In the genomic region with DNA sequence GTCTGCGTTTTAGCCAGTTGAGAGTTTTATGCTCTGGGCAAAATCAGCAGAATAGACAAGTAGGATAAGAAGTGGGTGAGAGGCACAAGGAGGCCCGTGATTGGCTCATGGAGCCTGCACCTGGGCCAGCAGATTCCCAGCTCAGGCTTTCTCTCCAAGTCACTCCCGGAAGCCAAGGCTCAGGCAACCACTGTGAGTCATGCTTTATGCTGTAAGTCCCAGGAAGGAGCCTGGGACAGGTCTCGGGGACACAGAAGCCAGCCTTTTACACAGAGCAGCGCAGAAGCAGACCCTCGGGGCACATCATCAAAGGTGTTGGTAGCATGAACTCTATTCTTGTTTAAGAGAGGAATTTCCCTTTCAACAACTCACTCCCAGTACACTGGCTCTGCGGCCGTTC, we compare ENCODE assay signal across 14 mouse cellular contexts.
DNase-seq lines count a peak whose midpoint lies in the region; ATAC-seq and TF ChIP-seq lines count a peak whose summit lies in the region.
"Had no signal": no experiment of that assay in that cellular context is flagged by ENCODE, and none has a peak within 500 bp of the region (broad histone marks: within the 10 kb centered on the region; RNA-seq: fewer than 3 reads in every experiment).

No protein-coding gene starts in this region.

- intact Hi-C loops in heart, postnatal 25 days (cut with DNase I), result no loop called here

- peak; percentile 63 to 81 for DNase-seq in cerebellum, adult 2 months
- DNase-seq in cerebellum, adult 11 months, result no peak
- no peak for DNase-seq in heart, postnatal 25 days (ENCODE audit: low spot score)
- DNase-seq in MN1 (ENCODE audit: low spot score), result peak; percentile 31
- DNase-seq in kidney, postnatal 25 days, result no peak
- DNase-seq in retina, postnatal 1 day, result no peak
- DNase-seq: adrenal gland, postnatal 10 days; cerebellum, adult 11-12 months; kidney, adult 8-10 months; left cerebral cortex, postnatal 4 days had no signal

- peak overlapping the region; percentile 17; the same call in 1 of the 2 replicates for H3K4me2 ChIP-seq in heart, embryonic 13.5 days
- peak overlapping the region; percentile 7; the same call in 1 of the 2 replicates for H3K4me2 ChIP-seq in forebrain, embryonic 13.5 days
- H3K4me2 ChIP-seq: lung, embryonic 15.5 days had no signal

- H3K9me3 ChIP-seq in heart, embryonic 13.5 days, result no peaks in the 10 kb centered on the region
- no peaks in the 10 kb centered on the region for H3K9me3 ChIP-seq in forebrain, embryonic 13.5 days (replicated peaks)
- H3K9me3 ChIP-seq: lung, embryonic 15.5 days had no signal

- peak overlapping the region; percentile 59; the same call in 1 of the 2 replicates for H3K27ac ChIP-seq in cerebellum, adult 2 months (ENCODE audit: insufficient read depth, low read length)
- peak overlapping the region; percentile 32; the same call in 1 of the 2 replicates for H3K27ac ChIP-seq in heart, embryonic 13.5 days (replicated peaks)
- no peak overlapping the region for H3K27ac ChIP-seq in forebrain, embryonic 13.5 days
- H3K27ac ChIP-seq: lung, embryonic 15.5 days had no signal

- no peaks in the 10 kb centered on the region for H3K27me3 ChIP-seq in cerebellum, adult 2 months (ENCODE audit: control insufficient read depth, insufficient read depth, low read length)
- H3K27me3 ChIP-seq in heart, embryonic 13.5 days (replicated peaks), result no peaks in the 10 kb centered on the region
- H3K27me3 ChIP-seq in forebrain, embryonic 13.5 days, result no peaks in the 10 kb centered on the region
- H3K27me3 ChIP-seq: lung, embryonic 15.5 days had no signal

- peaks cover 45% of the 10 kb centered on the region for H3K4me1 ChIP-seq in cerebellum, adult 2 months (ENCODE audit: control insufficient read depth, insufficient read depth, low read length)
- peaks cover 34% of the 10 kb centered on the region for H3K4me1 ChIP-seq in heart, embryonic 13.5 days
- peaks cover 14% of the 10 kb centered on the region for H3K4me1 ChIP-seq in forebrain, embryonic 13.5 days

- H3K9ac ChIP-seq in heart, embryonic 13.5 days, result no peak overlapping the region; the same call in 1 of the 2 replicates
- H3K9ac ChIP-seq in forebrain, embryonic 13.5 days, result no peak overlapping the region
- H3K9ac ChIP-seq: lung, embryonic 15.5 days had no signal

- no peaks in the 10 kb centered on the region for H3K36me3 ChIP-seq in heart, embryonic 13.5 days
- no peaks in the 10 kb centered on the region for H3K36me3 ChIP-seq in forebrain, embryonic 13.5 days (ENCODE audit: poor library complexity, severe bottlenecking)
- H3K36me3 ChIP-seq: lung, embryonic 15.5 days had no signal

- ATAC-seq in heart, embryonic 13.5 days (ENCODE audit: extremely low read depth, insufficient number of reproducible peaks, low FRiP score, low TSS enrichment), result no peak
- peak; percentile 45; the same call in 1 of the 2 replicates for ATAC-seq in forebrain, embryonic 13.5 days
- ATAC-seq: midbrain, embryonic 16.5 days had no signal

- no peak overlapping the region for H3K4me3 ChIP-seq in cerebellum, adult 2 months (replicated peaks; ENCODE audit: insufficient read depth, low read depth, low read length)
- H3K4me3 ChIP-seq in heart, embryonic 13.5 days, result no peak overlapping the region
- no peak overlapping the region for H3K4me3 ChIP-seq in forebrain, embryonic 13.5 days
- H3K4me3 ChIP-seq: lung, embryonic 15.5 days had no signal

- TF ChIP-seq CTCF in cerebellum, adult 2 months (IDR thresholded peaks at IDR 0.05; ENCODE audit: borderline replicate concordance, insufficient read depth, low read depth, low read length), result no peak

- TF ChIP-seq POLR2A in cerebellum, adult 2 months (IDR thresholded peaks at IDR 0.05; ENCODE audit: borderline replicate concordance, insufficient read depth, low read length), result no peak

- WGBS in cerebellum, adult 2 months, result 34% methylated on average over 8 of the region's 8 CpGs
- 27% methylated on average over 8 of the region's 8 CpGs for WGBS in heart, embryonic 13.5 days
- 24% methylated on average over 8 of the region's 8 CpGs for WGBS in forebrain, embryonic 13.5 days

Comparison
In these comparisons a context has a peak if more than half of its experiments do, and no peak if none do; other contexts are left out.
1. DNase-seq: peak in cerebellum, adult 2 months (2 of 2) and MN1 (single experiment); none in cerebellum, adult 11 months (single experiment), heart, postnatal 25 days (single experiment), kidney, postnatal 25 days (0 of 2) and retina, postnatal 1 day (single experiment).